In the genomic region with DNA sequence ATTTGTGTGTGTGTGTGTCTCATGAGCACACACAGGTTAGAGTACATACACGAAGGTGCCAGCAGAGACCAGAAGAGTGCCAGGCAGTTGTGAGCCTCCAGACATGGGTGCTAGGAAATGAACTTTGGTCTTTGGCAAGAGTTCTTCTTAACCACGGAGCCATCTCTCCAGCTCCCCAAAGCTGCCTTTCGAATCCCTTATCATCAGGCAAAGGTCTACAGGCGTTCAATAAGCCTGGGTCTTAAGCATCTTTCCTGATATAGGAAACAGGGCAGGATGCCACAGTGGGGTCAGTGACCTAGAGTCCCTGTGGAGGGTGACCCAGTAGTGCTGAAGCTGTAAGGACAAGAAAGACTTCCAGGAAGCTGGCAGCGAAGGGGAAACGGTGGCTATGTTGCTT, we compare ENCODE assay signal across 10 mouse cellular contexts.
DNase-seq lines count a peak whose midpoint lies in the region; ATAC-seq lines count a peak whose summit lies in the region.
"Had no signal": no experiment of that assay in that cellular context is flagged by ENCODE, and none has a peak within 500 bp of the region (broad histone marks: within the 10 kb centered on the region; RNA-seq: fewer than 3 reads in every experiment).

No protein-coding gene starts in this region.

- 0 out of 2 replicates have a peak overlapping the region, but pooled peaks have one; percentile 9 for H3K9ac ChIP-seq in heart, embryonic 15.5 days
- no peak overlapping the region for H3K9ac ChIP-seq in forebrain, embryonic 16.5 days (replicated peaks; ENCODE audit: low read depth, low read length)
- H3K9ac ChIP-seq in limb, embryonic 13.5 days = no peak overlapping the region

- H3K4me3 ChIP-seq in heart, embryonic 15.5 days = no peak overlapping the region
- H3K4me3 ChIP-seq in forebrain, embryonic 16.5 days (replicated peaks; ENCODE audit: low read length) = no peak overlapping the region
- H3K4me3 ChIP-seq in limb, embryonic 13.5 days = no peak overlapping the region
- H3K4me3 ChIP-seq: erythroblast, embryonic 14.5 days; megakaryocyte, embryonic 14.5 days had no signal

- no peak for ATAC-seq in heart, embryonic 15.5 days (replicated peaks; ENCODE audit: insufficient number of reproducible peaks, insufficient read depth, low FRiP score, low read depth)
- no peak for ATAC-seq in forebrain, embryonic 16.5 days
- no peak for ATAC-seq in limb, embryonic 13.5 days (ENCODE audit: low FRiP score, low read depth)
- ATAC-seq in frontal cortex, adult (ENCODE audit: low TSS enrichment) = no peak

- DNase-seq in heart, postnatal 4 days = no peak
- DNase-seq in MN1 (ENCODE audit: low spot score) = peak; percentile 39
- no peak for DNase-seq in frontal cortex, postnatal 14 days (ENCODE audit: low spot score in 2 of 2)
- DNase-seq in thymus, postnatal 36 days = no peak

- WGBS in heart, embryonic 15.5 days = 40% methylated on average over 6 of the region's 6 CpGs
- WGBS in forebrain, embryonic 16.5 days = 63% methylated on average over 6 of the region's 6 CpGs
- 67% methylated on average over 6 of the region's 6 CpGs for WGBS in limb, embryonic 13.5 days

- 0 out of 2 replicates have a peak overlapping the region, but pooled peaks have one; percentile 61 for H3K4me2 ChIP-seq in heart, embryonic 15.5 days
- no peak overlapping the region for H3K4me2 ChIP-seq in forebrain, embryonic 16.5 days (ENCODE audit: low read length)
- no peak overlapping the region; the same call in 1 of the 2 replicates for H3K4me2 ChIP-seq in limb, embryonic 13.5 days (replicated peaks)

- H3K9me3 ChIP-seq in heart, embryonic 15.5 days (replicated peaks) = no peaks in the 10 kb centered on the region
- H3K9me3 ChIP-seq in forebrain, embryonic 16.5 days (ENCODE audit: control insufficient read depth, low read length) = no peaks in the 10 kb centered on the region
- H3K9me3 ChIP-seq in limb, embryonic 13.5 days = no peaks in the 10 kb centered on the region

- H3K36me3 ChIP-seq in heart, embryonic 15.5 days = no peaks in the 10 kb centered on the region
- no peaks in the 10 kb centered on the region for H3K36me3 ChIP-seq in forebrain, embryonic 16.5 days (ENCODE audit: control insufficient read depth, insufficient read depth)
- H3K36me3 ChIP-seq in limb, embryonic 13.5 days = no peaks in the 10 kb centered on the region

- peak overlapping the region; percentile 96 for H3K27ac ChIP-seq in heart, embryonic 15.5 days
- H3K27ac ChIP-seq in forebrain, embryonic 16.5 days (ENCODE audit: low read length) = peak overlapping the region; percentile 99
- H3K27ac ChIP-seq in limb, embryonic 13.5 days = peak overlapping the region; percentile 91

- peaks cover 37% of the 10 kb centered on the region for H3K4me1 ChIP-seq in heart, embryonic 15.5 days (replicated peaks)
- peaks cover 44% of the 10 kb centered on the region for H3K4me1 ChIP-seq in forebrain, embryonic 16.5 days (replicated peaks; ENCODE audit: control insufficient read depth, insufficient read depth, low read length)
- peaks cover 43% of the 10 kb centered on the region for H3K4me1 ChIP-seq in limb, embryonic 13.5 days

- H3K27me3 ChIP-seq in heart, embryonic 15.5 days = no peaks in the 10 kb centered on the region
- no peaks in the 10 kb centered on the region for H3K27me3 ChIP-seq in forebrain, embryonic 16.5 days (replicated peaks; ENCODE audit: control insufficient read depth, insufficient read depth, low read length)
- H3K27me3 ChIP-seq in limb, embryonic 13.5 days = peaks cover 5% of the 10 kb centered on the region
